Mouse (Mus musculus) left cerebral cortex, adult 2 months (tissue): ENCODE data around the gene BC035947. TPM values are rescaled to one million over a fixed set of nuclear protein-coding genes. Genes with fewer than 3 reads are reported as not detected.
"Not testable (repeated sequence)": the region's sequence is repeated elsewhere in the genome, so short reads cannot be mapped to it uniquely, and the experiment has no call there.

Source experiments
- DNase-seq, 2 experiments: peaks; one replicate each; pipeline ENCODE4 v3.0.0; 2021 to 2022; ENCODE audit warnings: low spot score in 2 of 2, mixed read lengths in 1 of 2; ENCODE audit errors: extremely low spot score in 1 of 2
- H3K27ac ChIP-seq: fragments of 200-600 bp; 2 replicates; pipeline ENCODE4 v1.8.1; 2022
- H3K4me3 ChIP-seq: fragments of 200-600 bp; 2 replicates; pipeline ENCODE4 v1.8.1; 2022
- CTCF ChIP-seq: fragments of 200-600 bp; IDR thresholded peaks from 2 replicates; pipeline ENCODE4 v1.8.1; 2022; ENCODE audit warnings: antibody characterized with exemption, mild to moderate bottlenecking, moderate library complexity
- intact Hi-C: fragments of 180-260 bp; cut with DNase I; formaldehyde crosslinking; loops from one replicate; pipeline ENCODE4 v1.15.1; 2025
- long read RNA-seq, 2 experiments: library from polyadenylated mRNA; stranded (forward); transcript quantifications; one replicate each; pipeline ENCODE4 v2.0.0; 2021; ENCODE audit warnings: borderline mapping rate in 2 of 2
- total RNA-seq, 2 experiments: library from RNA; stranded (reverse); gene quantifications; 2 replicates each; pipeline ENCODE4 v1.2.3; 2021

Gene BC035947
- under 1 TPM; 0.77 to 0.79 TPM for total RNA-seq
- long read RNA-seq, experiment 1, partial matches to known transcripts: 0 of 1 reads
- long read RNA-seq, experiment 1, other reads (novel, unspliced or antisense): 0 of 1 reads
- long read RNA-seq, experiment 2: 0 reads

GRCm38 (mm10) chr1:78511621-78512160 lies at the start of gene BC035947:
Gene BC035947 (minus strand): TSS chr1:78512158.
- no peak for DNase-seq
- Histone ChIP-seq H3K4me3 (no peak within 1 kb of the TSS), H3K27ac (no peak within 1 kb of the TSS)
- no peak for TF ChIP-seq CTCF
- intact Hi-C loops: no loop called here

- no peak for DNase-seq
- no peak for TF ChIP-seq CTCF
- Histone ChIP-seq H3K27ac (no peak overlapping the region), H3K4me3 (no peak overlapping the region)
- intact Hi-C loops: no loop called here
Measured at GRCm38 (mm10) chr1:78554012-78554666, 42.2 kb upstream of the BC035947 start.

- TF ChIP-seq CTCF: no peak
- Histone ChIP-seq H3K4me3 (no peak overlapping the region), H3K27ac (peak overlapping the region; percentile 53; the same call in 1 of the 2 replicates)
- no peak for DNase-seq
- intact Hi-C loops: no loop called here
Measured at GRCm38 (mm10) chr1:78548961-78549360, 37.0 kb upstream of the BC035947 start.

- Histone ChIP-seq H3K27ac (no peak overlapping the region), H3K4me3 (no peak overlapping the region)
- intact Hi-C loops: no loop called here
- no peak for TF ChIP-seq CTCF
- DNase-seq: no peak
Measured at GRCm38 (mm10) chr1:78546258-78546657, 34.3 kb upstream of the BC035947 start.

- DNase-seq, H3K27ac ChIP-seq, intact Hi-C loops, H3K4me3 ChIP-seq: not testable (repeated sequence)
Measured at GRCm38 (mm10) chr1:78543631-78544030, 31.7 kb upstream of the BC035947 start.

- intact Hi-C loops: loop anchor here (5.0 to 10.0 kb wide), 2 partner anchors 906 to 1103 kb away; partner anchors contain the start of gene Scg2
- TF ChIP-seq CTCF: no peak
- DNase-seq: no peak
- H3K27ac ChIP-seq: no peak overlapping the region
- H3K4me3 ChIP-seq: no peak overlapping the region
Measured at GRCm38 (mm10) chr1:78539166-78539565, 27.2 kb upstream of the BC035947 start.

- DNase-seq: no peak
- no peak for TF ChIP-seq CTCF
- Histone ChIP-seq H3K4me3 (no peak overlapping the region), H3K27ac (peak overlapping the region; percentile 83)
- intact Hi-C loops: loop anchor here (5.0 to 10.0 kb wide), 2 partner anchors 906 to 1104 kb away; partner anchors contain the start of gene Scg2
Measured at GRCm38 (mm10) chr1:78538396-78538795, 26.4 kb upstream of the BC035947 start.

- H3K27ac ChIP-seq: peak overlapping the region; percentile 83
- peak; percentile 79 to 82 for DNase-seq
- intact Hi-C loops: loop anchor here (1.0 to 10.0 kb wide), 5 partner anchors 57 to 1105 kb away; partner anchors contain the start of genes Scg2 and Utp14b
- TF ChIP-seq CTCF: no peak
- peak overlapping the region; percentile 46 for H3K4me3 ChIP-seq
Measured at GRCm38 (mm10) chr1:78537494-78538010, 25.6 kb upstream of the BC035947 start.

GRCm38 (mm10) chr1:78536310-78537164 lies 24.6 kb upstream of the BC035947 start:
- peak; percentile 84 to 88 for DNase-seq
- Histone ChIP-seq H3K4me3 (peak overlapping the region; percentile 46), H3K27ac (peak overlapping the region; percentile 83)
- intact Hi-C loops: loop anchor here (1.0 to 10.0 kb wide), 5 partner anchors 58 to 1106 kb away; partner anchors contain the start of genes Scg2 and Utp14b
- peak; percentile 76 for TF ChIP-seq CTCF

GRCm38 (mm10) chr1:78534428-78535150 lies 22.6 kb upstream of the BC035947 start:
- no peak overlapping the region for H3K4me3 ChIP-seq
- H3K27ac ChIP-seq: no peak overlapping the region
- no peak for TF ChIP-seq CTCF
- DNase-seq: no peak
- intact Hi-C loops: loop anchor here (5.0 to 10.0 kb wide), 2 partner anchors 910 to 1108 kb away; partner anchors contain the start of gene Scg2
